13 mouse cellular contexts compared by ENCODE assay signal in genomic region chr3:38812457-38812856, GRCm38 (mm10).
"Had no signal": no experiment of that assay in that cellular context is flagged by ENCODE, and none has a peak within 500 bp of the region (broad histone marks: within the 10 kb centered on the region; RNA-seq: fewer than 3 reads in every experiment).

No protein-coding gene starts in this region.

- H3K9me3 ChIP-seq: limb, embryonic 13.5 days; stomach, embryonic 15.5 days had no signal

- H3K27ac ChIP-seq: limb, embryonic 13.5 days; liver, embryonic 14.5 days; stomach, embryonic 15.5 days had no signal

- H3K27me3 ChIP-seq: limb, embryonic 13.5 days; stomach, embryonic 15.5 days had no signal

- ATAC-seq: inflammation-experienced regulatory T-cells, adult 6 months; intestine, postnatal 0 days had no signal

- H3K36me3 ChIP-seq: limb, embryonic 13.5 days; stomach, embryonic 15.5 days had no signal

- DNase-seq: kidney, adult 8-10 months; kidney, postnatal 25 days; layer of hippocampus, adult 9-11 months; layer of hippocampus, postnatal 36 days; lung, adult 18-20 months; right cerebral cortex, postnatal 14 days; thymus, adult 2 months; thymus, postnatal 25 days had no signal

- H3K4me1 ChIP-seq: stomach, embryonic 15.5 days had no signal

- H3K9ac ChIP-seq: limb, embryonic 13.5 days; liver, embryonic 14.5 days; stomach, embryonic 15.5 days had no signal

- H3K4me2 ChIP-seq: limb, embryonic 13.5 days; stomach, embryonic 15.5 days had no signal

- H3K4me3 ChIP-seq: limb, embryonic 13.5 days; stomach, embryonic 15.5 days had no signal
